Mouse (Mus musculus): Measurements from ENCODE around the gene Rbfox1.

The Rbfox1 gene

DNA sequence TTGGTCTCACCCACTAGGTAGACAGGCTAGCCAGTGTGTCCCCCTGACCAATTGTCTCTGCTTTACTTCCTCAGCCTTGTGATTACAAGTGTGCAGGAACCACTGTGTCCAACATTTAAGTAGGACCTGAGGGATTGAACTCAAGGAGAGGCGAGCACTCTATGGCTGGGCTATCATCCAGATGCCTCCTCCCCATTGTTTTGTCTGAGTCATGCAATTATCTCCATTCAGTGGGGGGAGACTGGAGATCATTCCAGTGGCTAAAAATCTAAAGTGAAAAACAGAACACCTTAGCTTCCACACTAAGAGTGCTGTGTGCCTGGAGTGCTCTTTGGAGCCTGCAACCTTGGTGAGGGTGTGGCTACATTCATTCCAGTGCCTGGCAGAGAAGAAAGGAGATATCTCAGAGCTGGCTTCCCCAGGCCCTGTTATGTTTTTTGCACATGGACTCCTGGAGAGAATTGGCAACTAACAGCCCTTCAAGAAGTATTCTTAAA lies 594.0 kb downstream of the Rbfox1 start:
- in situ Hi-C loops (cut with MboI, MseI): no loop called here

GRCm38 (mm10) chr16:6479616-6480410 lies 594.7 kb downstream of the Rbfox1 start:
- in situ Hi-C loops (cut with MboI, MseI): no loop called here

DNA sequence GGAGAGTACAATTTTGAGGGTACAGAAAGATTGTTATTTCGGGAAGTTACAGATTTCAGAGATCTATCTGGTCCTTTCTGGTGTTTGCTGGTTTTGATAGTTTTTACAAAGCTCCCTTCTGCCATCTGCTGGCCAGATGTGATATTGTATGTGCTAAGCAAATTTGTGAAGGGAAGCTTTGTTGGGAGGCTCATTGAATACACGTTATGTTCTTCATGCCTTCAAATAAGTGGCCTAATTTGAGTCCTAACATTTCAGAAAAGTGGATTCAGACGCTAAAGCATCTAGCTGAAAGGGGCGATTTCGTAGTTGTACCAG lies 595.2 kb downstream of the Rbfox1 start:
- in situ Hi-C loops (cut with MboI, MseI): no loop called here

DNA sequence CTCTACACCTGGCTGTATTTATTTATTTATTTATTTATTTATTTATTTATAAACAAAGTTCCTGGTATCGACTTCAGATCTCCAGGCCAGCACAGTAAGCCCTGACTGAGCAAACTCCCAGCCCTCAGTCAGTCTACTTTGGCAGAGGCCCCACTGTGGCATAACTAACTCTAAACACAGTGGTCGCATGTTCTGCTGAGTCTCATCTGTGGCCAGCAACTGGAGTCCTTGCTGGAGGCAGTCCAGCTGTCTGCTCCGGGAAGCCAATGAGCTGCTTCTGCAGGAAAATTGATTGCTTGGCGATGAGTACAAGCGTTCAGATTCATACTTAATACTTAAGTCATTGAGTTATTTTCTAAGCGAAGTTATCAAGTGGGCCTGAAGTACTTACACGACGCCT lies 598.5 kb downstream of the Rbfox1 start:
- in situ Hi-C loops (cut with MboI, MseI): no loop called here

DNA sequence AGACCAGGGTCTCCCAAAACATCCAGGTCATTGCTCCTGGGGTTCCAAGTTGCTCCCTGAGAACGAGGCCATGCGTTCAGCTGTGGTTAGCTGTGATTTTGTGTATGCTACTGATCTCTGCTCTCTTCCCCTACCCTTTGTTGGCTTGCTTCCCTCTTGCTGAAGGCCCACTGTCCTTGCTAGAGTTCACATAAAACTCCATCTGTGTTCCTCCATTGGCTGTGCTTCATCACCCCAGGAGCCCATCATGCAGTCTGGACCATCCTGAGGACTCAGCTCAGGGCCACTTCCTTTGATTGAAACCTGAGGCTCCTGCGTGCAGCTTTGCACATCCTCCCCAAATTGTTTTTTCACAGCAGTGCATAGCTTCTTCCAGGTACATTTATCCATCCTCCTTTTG lies 600.5 kb downstream of the Rbfox1 start:
- in situ Hi-C loops (cut with MboI, MseI): no loop called here

DNA sequence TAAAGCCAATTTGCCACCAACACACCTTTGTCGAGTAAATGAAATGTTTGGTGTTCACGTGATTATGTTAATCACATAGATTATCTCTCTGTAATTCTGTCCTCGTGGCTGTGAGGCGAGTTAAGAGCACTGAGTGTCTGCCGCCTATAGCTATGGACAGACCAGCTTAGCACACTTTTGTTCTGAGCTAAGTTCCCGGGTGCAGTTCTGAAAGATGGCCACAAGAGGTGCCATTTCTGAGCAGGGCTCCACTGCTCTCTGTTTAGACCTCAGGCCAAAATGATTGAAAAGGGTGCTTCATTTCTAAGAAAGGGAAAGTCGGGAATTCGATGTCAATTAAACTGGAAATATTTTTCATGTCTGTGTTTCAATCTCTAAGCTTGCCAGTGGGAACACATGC lies 617.1 kb downstream of the Rbfox1 start:
- in situ Hi-C loops (cut with MboI, MseI): no loop called here

GRCm38 (mm10) chr16:6503573-6504331 lies 618.6 kb downstream of the Rbfox1 start:
- in situ Hi-C loops (cut with MboI, MseI): no loop called here

DNA sequence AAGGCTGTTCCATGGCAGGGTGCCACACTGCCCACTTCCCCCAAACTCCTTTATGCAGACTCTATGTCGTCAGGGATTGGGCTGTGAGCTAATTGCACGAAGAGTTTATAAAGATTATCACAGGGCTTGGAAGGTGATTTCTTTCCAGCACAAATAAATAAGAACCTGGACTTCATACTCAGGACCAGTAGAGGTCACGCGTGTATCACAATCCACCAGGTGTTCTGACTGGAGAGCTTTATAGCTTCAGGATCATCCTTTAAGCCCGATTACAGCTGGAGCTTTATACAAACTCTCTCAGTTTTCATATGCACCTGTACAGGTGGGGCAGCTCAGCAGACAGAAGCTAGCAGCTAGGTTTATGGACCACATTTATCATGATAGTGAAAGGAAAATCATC lies 623.8 kb downstream of the Rbfox1 start:
- in situ Hi-C loops (cut with MboI, MseI): no loop called here

DNA sequence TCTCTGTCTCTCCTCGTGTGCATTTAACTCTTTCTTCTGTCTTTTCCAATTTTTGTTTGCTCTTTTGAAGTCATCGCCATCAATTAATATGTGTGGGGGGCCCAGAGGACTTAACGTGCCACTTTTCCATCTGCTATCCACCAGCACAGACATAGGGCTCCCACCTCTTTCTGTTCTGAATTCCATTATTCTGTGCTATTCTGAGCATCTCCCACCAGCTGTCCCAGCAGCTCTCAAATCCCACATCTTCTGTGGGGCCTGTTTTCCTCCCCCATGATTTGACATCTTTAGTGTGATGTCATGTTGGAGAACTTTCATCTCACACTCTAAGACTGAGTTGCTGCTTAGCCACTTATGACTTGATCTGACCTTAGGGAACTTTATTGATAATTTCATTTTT lies 634.3 kb downstream of the Rbfox1 start:
- in situ Hi-C loops (cut with MboI, MseI): no loop called here

DNA sequence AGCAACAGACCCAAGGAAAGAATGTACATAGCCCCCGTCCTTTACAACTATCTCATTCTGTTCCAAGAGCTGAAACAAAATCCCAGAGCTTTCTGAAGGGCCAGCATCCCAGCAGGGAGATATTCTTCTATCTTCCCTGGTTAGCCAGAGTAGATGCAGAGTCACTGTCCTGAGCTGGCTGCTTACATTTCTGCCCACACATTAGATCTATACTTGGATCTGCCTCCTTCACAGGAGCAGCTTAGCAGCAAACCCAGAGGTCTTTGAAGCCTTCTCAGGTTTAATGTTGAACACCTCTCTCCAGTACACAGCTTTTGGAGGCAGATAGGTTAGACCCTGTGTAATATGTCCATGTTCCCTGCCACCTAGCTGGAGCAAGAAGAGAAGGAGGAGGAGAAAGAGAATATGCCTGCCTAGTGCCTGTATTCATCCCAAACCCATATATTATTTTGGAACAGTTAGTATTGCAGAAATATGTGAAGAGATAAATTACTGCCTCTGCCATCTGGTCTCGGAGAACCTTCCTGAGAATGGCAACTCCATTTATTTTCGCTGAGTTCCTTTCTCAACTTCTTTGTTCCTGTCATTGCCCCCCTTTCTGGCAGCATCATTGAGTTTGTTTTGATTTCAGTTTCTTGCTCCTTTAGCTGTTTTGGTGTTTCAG lies 640.5 kb downstream of the Rbfox1 start:
- in situ Hi-C loops (cut with MboI, MseI): no loop called here

DNA sequence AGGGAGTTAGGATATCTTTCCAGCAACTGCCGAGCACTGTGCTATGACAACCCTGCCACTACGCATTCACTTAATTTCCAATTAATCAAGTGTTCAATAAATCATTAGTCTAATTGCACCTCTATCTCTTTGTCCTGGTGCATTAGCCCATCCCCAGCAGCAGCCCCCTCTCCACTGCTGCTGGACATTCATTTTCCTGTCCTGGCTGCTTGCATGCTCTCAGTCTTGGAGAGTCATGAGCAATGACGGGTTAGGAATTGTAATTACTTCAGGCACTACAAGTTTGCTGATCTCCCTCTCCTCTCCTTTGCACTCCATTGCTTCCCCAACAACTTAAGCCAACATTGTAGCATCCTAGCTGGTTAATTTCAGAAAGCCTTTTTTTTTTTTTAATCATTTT lies 646.3 kb downstream of the Rbfox1 start:
- in situ Hi-C loops (cut with MboI, MseI): loop anchor here (10.0 kb wide), 1 partner anchor 63 kb away; no protein-coding TSS in a partner anchor

GRCm38 (mm10) chr16:6532077-6532995 lies 647.2 kb downstream of the Rbfox1 start:
- in situ Hi-C loops (cut with MboI, MseI): loop anchor here (10.0 kb wide), 1 partner anchor 62 kb away; no protein-coding TSS in a partner anchor

DNA sequence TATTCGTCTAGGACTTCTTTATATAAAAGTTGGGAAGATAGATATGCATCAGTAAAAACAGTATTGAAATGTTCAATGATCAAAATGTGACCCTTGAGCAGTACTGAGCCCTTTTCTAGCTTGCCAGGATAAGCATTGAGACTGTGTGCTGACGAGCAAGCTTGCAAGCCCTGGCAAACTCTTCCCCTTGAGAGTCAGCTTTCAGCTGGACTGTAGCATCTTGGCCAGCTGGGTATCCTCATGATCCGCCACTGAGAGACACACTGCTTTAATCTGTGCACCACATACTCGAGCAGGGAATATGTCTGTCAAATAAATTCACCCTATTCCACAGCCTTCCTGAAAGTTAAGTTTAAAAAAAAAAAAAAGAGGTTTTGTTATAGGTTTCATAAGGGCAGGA lies 670.6 kb downstream of the Rbfox1 start:
- in situ Hi-C loops (cut with MboI, MseI): no loop called here

- in situ Hi-C loops (cut with MboI, MseI): no loop called here
Measured at GRCm38 (mm10) chr16:6557726-6558125, 672.6 kb downstream of the Rbfox1 start.

- in situ Hi-C loops (cut with MboI, MseI): no loop called here
Measured at GRCm38 (mm10) chr16:6584700-6585099, 699.5 kb downstream of the Rbfox1 start.

GRCm38 (mm10) chr16:6585204-6585603 lies 700.0 kb downstream of the Rbfox1 start:
- in situ Hi-C loops (cut with MboI, MseI): no loop called here

DNA sequence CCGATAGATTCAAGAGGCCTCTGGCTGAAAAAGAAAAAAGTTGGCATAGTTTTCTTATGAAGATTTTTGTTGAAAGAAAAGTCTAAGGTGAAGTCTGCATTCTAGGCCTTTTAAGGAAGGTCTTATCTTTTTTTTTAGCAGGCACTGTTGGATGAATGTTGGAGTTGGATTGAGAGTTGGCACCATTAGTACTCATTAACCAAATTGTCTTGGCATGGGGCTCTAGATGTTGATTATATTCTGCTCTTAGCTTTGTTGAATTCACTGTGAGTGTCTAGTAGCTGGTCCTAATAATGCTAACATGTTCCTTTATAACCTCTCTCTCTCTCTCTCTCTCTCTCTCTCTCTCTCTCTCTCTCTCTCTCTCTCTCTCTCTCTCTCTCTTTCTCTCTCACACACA lies 731.4 kb downstream of the Rbfox1 start:
- in situ Hi-C loops (cut with MboI, MseI): no loop called here

GRCm38 (mm10) chr16:6640330-6640729 lies 755.2 kb downstream of the Rbfox1 start:
- in situ Hi-C loops (cut with MboI, MseI): no loop called here

GRCm38 (mm10) chr16:6646941-6647340 lies 761.8 kb downstream of the Rbfox1 start:
- in situ Hi-C loops (cut with MboI, MseI): no loop called here

- in situ Hi-C loops (cut with MboI, MseI): no loop called here
Measured at GRCm38 (mm10) chr16:6648753-6649152, 763.6 kb downstream of the Rbfox1 start.

DNA sequence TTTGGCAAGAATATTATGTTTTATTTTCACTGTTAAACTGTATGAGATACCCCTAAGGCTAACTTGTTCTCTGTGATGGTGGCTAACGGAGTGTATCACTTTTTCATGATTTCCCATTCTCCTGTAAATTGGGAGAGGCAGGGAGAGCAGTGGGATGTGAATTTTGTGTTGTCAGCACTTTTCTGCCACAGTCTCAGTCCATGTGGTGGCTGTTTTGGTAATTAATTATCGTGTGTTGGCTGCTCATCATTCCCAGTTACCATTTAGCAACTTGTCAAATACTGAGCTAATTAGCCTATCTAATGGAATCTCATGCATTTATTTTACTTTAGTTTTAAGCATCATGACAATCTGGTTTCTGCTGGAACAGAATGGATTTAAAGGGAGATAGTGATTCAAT lies 773.4 kb downstream of the Rbfox1 start:
- in situ Hi-C loops (cut with MboI, MseI): no loop called here
